Mouse (Mus musculus) heart, postnatal 36 days (tissue): ENCODE results near the gene Haus5. TPM values are rescaled to one million over a fixed set of nuclear protein-coding genes. Genes with fewer than 3 reads are reported as not detected.

Source experiments
- DNase-seq, 2 experiments: peaks; one replicate each; pipeline ENCODE4 v3.0.0; 2021 to 2022
- intact Hi-C: fragments of 180-260 bp; cut with DNase I; formaldehyde crosslinking; loops from one replicate; pipeline ENCODE4 v1.15.1; 2025
- total RNA-seq, 2 experiments: library from RNA; stranded (reverse); gene quantifications; 2 replicates each; pipeline ENCODE4 v1.2.3; 2021

The Haus5 gene
- total RNA-seq, 2 experiments from 2014 or later: 6.0 to 6.4 TPM

DNA sequence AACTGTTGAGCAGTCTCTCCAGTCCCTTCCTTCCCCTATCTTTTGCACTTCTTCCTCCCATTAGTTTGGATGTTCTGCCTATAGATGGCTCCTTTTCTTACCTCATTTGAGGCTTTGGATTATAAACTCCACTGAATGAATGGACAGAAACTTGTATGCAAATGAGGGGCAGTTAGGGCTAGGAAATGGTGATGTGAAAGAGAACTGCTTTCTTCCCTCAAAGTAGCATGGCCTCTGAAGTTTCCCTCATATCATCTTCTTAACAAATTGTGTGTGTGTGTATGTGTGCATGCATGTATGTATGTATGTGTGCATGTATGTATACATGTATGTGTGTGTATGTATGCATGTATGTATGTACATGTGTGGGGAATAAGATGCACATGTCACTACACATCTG is 35.8 kb downstream of the Haus5 start:
- DNase-seq: no peak
- intact Hi-C loops: no loop called here

GRCm38 (mm10) chr7:30626647-30627046 is 38.1 kb downstream of the Haus5 start:
- no peak for DNase-seq
- intact Hi-C loops: no loop called here

GRCm38 (mm10) chr7:30625530-30626384 is 39.0 kb downstream of the Haus5 start, which contains the start of gene Cox6b1:
Gene Cox6b1 (minus strand): TSS chr7:30626151.
- intact Hi-C loops: loop anchor here (2.0 kb wide), 1 partner anchor 23 kb away; no protein-coding TSS in a partner anchor
- peak; percentile 85 to 87 for DNase-seq

DNA sequence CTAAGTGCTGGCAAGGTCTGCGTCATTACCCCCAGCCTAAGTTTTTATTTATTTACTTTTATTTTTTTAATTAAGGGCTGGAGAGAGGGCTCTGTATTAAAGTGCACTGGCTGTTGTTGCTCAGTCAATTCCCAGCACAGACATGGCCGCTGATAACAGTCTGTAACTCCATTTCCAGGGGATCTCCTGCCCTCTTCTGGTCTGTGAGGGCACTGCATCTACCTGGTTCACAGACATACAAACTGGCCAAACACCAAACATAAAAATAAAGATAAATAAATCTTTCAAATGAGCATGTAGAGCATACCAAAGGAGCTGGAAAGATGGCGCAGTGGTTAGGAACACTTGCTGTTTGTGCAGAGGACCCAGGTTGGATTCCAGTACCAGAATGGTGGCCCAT is 45.6 kb downstream of the Haus5 start:
- DNase-seq: peak in 1 of 2 experiments; percentile 25
- intact Hi-C loops: no loop called here

DNA sequence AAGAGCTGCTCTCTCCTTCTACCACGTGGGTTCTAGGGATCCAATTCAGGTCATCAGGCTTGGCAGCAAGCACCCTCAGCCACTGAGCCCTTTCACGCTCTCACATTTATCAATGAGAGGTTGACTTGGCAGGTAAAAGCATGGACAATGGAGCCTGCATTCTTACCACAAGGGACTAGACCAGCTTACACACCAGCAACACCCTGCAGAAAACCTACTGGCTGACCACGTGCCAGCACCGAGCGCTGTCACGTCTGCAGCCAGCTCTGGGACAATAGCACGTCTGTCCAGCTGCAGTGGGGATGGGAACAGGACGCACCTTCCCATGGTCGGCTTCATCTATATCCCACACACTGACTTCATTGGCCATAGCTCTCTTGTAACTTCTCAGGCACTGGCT is 46.1 kb downstream of the Haus5 start:
- intact Hi-C loops: no loop called here
- DNase-seq: no peak

- intact Hi-C loops: no loop called here
- DNase-seq: no peak
Observed at GRCm38 (mm10) chr7:30615049-30615760, 49.6 kb downstream of the Haus5 start.

GRCm38 (mm10) chr7:30614454-30614853 is 50.3 kb downstream of the Haus5 start:
- intact Hi-C loops: loop anchor here (1.0 kb wide), 1 partner anchor 25 kb away; no protein-coding TSS in a partner anchor
- DNase-seq: no peak

GRCm38 (mm10) chr7:30613529-30614112 is 51.2 kb downstream of the Haus5 start:
- DNase-seq: peak; percentile 56 to 68
- intact Hi-C loops: loop anchor here (1.0 kb wide), 1 partner anchor 24 kb away; no protein-coding TSS in a partner anchor

GRCm38 (mm10) chr7:30612654-30613402 is 52.0 kb downstream of the Haus5 start, which contains the start of gene Upk1a:
Gene Upk1a (minus strand): TSS chr7:30612847.
- intact Hi-C loops: no loop called here
- no peak for DNase-seq

GRCm38 (mm10) chr7:30610043-30610442 is 54.8 kb downstream of the Haus5 start:
- peak in 1 of 2 experiments; percentile 26 for DNase-seq
- intact Hi-C loops: no loop called here

- DNase-seq: no peak
- intact Hi-C loops: no loop called here
Observed at GRCm38 (mm10) chr7:30608476-30608875, 56.3 kb downstream of the Haus5 start.

DNA sequence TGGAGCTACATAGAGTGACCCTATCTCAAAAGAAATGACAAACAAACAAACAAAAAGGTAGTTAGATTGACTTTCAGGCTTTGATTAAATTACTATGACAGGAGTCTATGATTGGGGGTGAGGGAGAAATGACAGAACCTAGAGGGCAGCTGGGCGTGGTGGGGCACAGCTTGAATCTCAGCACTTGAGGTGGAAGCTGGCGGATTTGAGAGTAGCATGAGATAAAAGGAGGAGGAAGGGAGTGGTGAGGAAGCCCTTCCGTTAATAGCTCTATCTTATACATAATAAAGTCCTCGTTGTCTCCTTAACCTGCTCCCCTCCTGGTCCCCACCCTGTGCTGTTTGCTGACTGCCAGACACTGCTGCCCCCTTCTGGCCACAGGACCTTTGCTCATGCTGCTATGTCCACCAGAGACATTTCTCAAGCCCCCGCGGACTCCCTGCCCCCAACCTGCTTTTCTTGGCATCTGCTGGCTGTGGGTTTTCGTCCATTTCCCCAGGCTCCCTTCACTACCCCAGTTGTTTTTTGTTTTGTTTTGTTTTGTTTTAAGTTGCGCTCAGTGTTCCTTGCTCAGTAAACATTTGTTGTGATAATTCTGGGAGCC is 57.0 kb downstream of the Haus5 start:
- intact Hi-C loops: no loop called here

DNA sequence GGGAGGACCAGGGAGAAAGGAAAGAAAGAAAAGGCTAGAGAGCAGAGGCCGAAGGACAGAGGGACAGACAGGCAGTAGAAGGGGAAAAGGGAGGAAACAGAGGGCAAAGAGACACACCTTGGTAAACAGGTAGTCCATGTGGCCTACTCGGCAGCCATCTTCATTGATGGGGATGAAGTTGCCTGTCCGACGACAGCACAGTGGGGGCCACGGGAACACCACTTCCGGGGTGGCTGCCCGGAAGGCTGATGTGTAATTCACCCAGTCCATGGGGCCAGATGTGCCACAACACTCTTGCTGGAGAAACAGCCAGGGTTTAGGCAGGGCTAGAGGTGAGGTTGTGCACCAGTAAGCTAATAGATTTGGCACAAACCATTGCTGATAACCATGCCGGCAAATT is 59.9 kb downstream of the Haus5 start:
- intact Hi-C loops: no loop called here
- no peak for DNase-seq

More for the DNA sequence above, 57.0 kb downstream of the Haus5 start:
- DNase-seq: peak in 1 of 2 experiments; percentile 59

DNA sequence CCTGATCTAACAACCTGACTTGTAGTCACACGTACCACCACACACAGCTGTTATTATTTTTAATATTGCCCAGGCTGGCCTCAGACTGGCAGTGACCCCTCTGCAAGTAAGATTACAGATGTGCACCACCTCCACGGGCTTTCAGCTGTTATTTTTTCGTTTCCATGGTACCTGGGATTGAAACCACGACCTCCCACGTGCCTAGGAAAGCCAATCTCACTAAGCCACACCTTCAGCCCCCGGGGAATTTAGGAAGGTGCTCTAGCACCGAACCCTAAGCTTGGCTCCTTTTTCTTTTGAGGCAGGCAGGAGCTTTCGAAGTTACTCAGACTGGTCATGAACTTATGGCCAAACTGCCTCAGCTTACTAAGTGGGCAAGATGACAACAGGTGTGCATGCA is 60.4 kb downstream of the Haus5 start:
- intact Hi-C loops: no loop called here
- no peak for DNase-seq

Other genes with a start within 250 kb of the Haus5 start
- gene Hcst, start 245.1 kb downstream of the Haus5 start, total RNA-seq: not detected
- under 1 TPM; 0.27 to 0.28 TPM for gene Nfkbid, start 243.3 kb downstream of the Haus5 start, total RNA-seq
- 1 to 10 TPM; 2.7 to 3.1 TPM for gene Aplp1, start 219.5 kb downstream of the Haus5 start, total RNA-seq
- not detected for gene Kirrel2, start 207.3 kb downstream of the Haus5 start, total RNA-seq
- not detected for gene Nphs1, start 206.7 kb downstream of the Haus5 start, total RNA-seq
- gene Prodh2, start 171.4 kb downstream of the Haus5 start, total RNA-seq: not detected
- under 1 TPM; 0.56 to 0.89 TPM for gene Arhgap33, start 129.9 kb downstream of the Haus5 start, total RNA-seq
- gene Hspb6, start 112.8 kb downstream of the Haus5 start, total RNA-seq: 100 to 1,000 TPM; 749 to 757 TPM
- 1 to 10 TPM; 3.3 to 5.4 TPM for gene Proser3, start 112.7 kb downstream of the Haus5 start, total RNA-seq
- gene Lin37, start 105.2 kb downstream of the Haus5 start, total RNA-seq: 10 to 100 TPM; 13.4 to 16.0 TPM
- 10 to 100 TPM; 62.9 to 63.4 TPM for gene U2af1l4, start 101.7 kb downstream of the Haus5 start, total RNA-seq
- 1 to 10 TPM; 1.4 to 1.6 TPM for gene Gm49396, start 101.7 kb downstream of the Haus5 start, total RNA-seq
- gene Psenen, start 101.4 kb downstream of the Haus5 start, total RNA-seq: 10 to 100 TPM; 75.8 to 81.6 TPM
- 1 to 10 TPM in 1 of 2 experiments, under 1 TPM in 1; 0.67 to 1.2 TPM for gene Igflr1, start 99.6 kb downstream of the Haus5 start, total RNA-seq
- gene Kmt2b, start 76.3 kb downstream of the Haus5 start, total RNA-seq: 10 to 100 TPM; 18.5 to 20.5 TPM
- not detected for gene Zbtb32, start 66.1 kb downstream of the Haus5 start, total RNA-seq
- gene Upk1a, start 52.1 kb downstream of the Haus5 start, total RNA-seq: under 1 TPM; 0.19 to 0.56 TPM
- 1,000 to 10,000 TPM; 4,758 to 4,785 TPM for gene Cox6b1, start 38.8 kb downstream of the Haus5 start, total RNA-seq
- not detected for gene Etv2, start 29.1 kb downstream of the Haus5 start, total RNA-seq
- 10 to 100 TPM; 51.9 to 54.5 TPM for gene Rbm42, start 14.7 kb downstream of the Haus5 start, total RNA-seq
- gene Pmis2, start 6.6 kb upstream of the Haus5 start, total RNA-seq: under 1 TPM in 1 of 2 experiments, not detected in 1; 0.49 TPM
- not detected for gene 2200002J24Rik, start 33.9 kb upstream of the Haus5 start, total RNA-seq
- gene Atp4a, start 47.2 kb upstream of the Haus5 start, total RNA-seq: under 1 TPM in 1 of 2 experiments, not detected in 1; 0.14 TPM
- 100 to 1,000 TPM; 236 to 272 TPM for gene Tmem147, start 64.5 kb upstream of the Haus5 start, total RNA-seq
- not detected for gene Gapdhs, start 78.7 kb upstream of the Haus5 start, total RNA-seq
- gene Sbsn, start 86.5 kb upstream of the Haus5 start, total RNA-seq: 1 to 10 TPM; 1.7 to 2.9 TPM
- 1 to 10 TPM in 1 of 2 experiments, under 1 TPM in 1; 0.73 to 3.4 TPM for gene Dmkn, start 98.8 kb upstream of the Haus5 start, total RNA-seq
- not detected for gene Krtdap, start 122.9 kb upstream of the Haus5 start, total RNA-seq
- gene Ffar2, start 158.8 kb upstream of the Haus5 start, total RNA-seq: under 1 TPM in 1 of 2 experiments, not detected in 1; 0.14 TPM
- gene Ffar3, start 191.2 kb upstream of the Haus5 start, total RNA-seq: not detected
- gene Ffar1, start 196.6 kb upstream of the Haus5 start, total RNA-seq: not detected
- 1 to 10 TPM in 1 of 2 experiments, under 1 TPM in 1; 0.46 to 1.7 TPM for gene Cd22, start 215.3 kb upstream of the Haus5 start, total RNA-seq
- not detected for gene Mag, start 249.9 kb upstream of the Haus5 start, total RNA-seq